Mouse (Mus musculus): ENCODE measurements around the gene Ptprt. TPM values are rescaled to one million over a fixed set of nuclear protein-coding genes. Genes with fewer than 3 reads are reported as not detected.
"Not testable (repeated sequence)": the region's sequence is repeated elsewhere in the genome, so short reads cannot be mapped to it uniquely, and the experiment has no call there.

The Ptprt gene
- polyA plus RNA-seq, 1 experiment from 2014 or later: 0.45 TPM

DNA sequence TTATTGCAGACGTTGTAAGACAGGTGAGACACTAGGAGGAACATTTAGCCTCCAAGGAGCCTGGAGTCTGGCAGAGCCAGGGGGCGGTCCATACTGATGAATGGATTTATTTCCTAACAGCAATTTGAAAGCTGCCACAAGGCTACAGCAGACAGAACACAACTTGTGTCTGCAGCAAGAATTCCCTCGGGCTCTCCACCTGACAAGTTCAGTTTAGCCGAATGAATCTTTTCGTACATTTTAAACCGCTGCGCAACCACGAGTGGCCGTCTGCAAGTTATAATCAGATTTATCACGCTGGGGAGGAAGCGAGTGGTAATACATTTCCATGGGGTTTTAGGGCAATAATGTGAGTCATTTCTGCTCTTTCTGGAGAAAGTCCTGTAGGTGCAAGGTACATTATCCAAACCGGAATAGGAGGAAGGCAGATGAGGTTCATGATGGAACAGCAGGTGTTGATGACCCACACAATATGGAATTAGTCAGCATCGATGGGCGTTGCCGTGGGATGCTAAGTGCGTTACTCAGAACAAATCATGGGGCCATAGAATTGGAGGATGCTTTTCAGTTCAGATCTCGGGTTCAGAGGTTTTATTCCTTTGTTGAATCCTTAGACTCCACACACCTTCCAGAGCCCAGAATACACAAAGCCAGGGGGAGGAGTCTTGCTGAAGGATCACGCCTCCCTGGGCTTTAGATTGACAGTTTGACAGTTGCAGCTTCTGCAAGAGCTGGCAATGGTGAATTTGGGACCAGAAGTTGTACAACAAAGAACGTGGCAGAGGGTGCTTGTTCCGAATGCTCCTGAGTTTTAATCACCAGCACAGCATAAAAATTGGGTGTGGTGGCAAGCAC lies 478.1 kb downstream of the Ptprt start:
- Histone ChIP-seq H3K4me2 (ENCODE audit: low read depth, low read length) (no peak overlapping the region), H3K27ac (ENCODE audit: low read length) (no peak overlapping the region), H3K27me3 (ENCODE audit: control insufficient read depth, insufficient read depth, low read length) (no peaks in the 10 kb centered on the region), H3K9ac (ENCODE audit: low read length) (no peak overlapping the region), H3K4me1 (ENCODE audit: control insufficient read depth, insufficient read depth, low read length) (no peaks in the 10 kb centered on the region), H3K36me3 (ENCODE audit: control insufficient read depth, insufficient read depth) (no peaks in the 10 kb centered on the region), H3K4me3 (ENCODE audit: low read length) (no peak overlapping the region), H3K9me3 (replicated peaks; ENCODE audit: control insufficient read depth, low read length) (no peaks in the 10 kb centered on the region)
- ATAC-seq (replicated peaks; ENCODE audit: extremely low read depth, insufficient read depth, low FRiP score): no peak
- 81% methylated on average over 20 of the region's 20 CpGs for WGBS

DNA sequence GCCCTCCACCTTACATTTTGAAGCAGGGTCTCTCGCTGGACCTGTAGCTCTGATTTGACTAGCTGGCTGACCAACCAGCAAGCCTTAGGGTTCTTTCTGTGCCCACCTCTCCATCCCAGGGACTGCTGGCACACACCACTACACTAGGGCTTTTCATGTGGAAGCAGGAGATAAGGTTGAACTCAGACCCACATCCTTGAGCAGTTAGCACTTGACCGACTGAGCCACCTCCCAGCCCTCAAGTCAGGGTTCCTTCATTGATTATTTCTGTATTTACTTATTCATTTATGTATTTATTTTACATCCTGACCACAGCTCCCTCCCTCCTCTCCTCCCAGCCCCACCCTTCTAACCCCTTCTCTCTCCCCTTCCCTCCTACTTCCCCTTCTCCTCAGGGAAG lies 479.1 kb downstream of the Ptprt start:
- no peak overlapping the region for H3K4me3 ChIP-seq (ENCODE audit: low read length)
- no peak overlapping the region for H3K4me2 ChIP-seq (ENCODE audit: low read depth, low read length)
- no peak overlapping the region for H3K9ac ChIP-seq (ENCODE audit: low read length)
- no peaks in the 10 kb centered on the region for H3K4me1 ChIP-seq (ENCODE audit: control insufficient read depth, insufficient read depth, low read length)
- H3K36me3 ChIP-seq (ENCODE audit: control insufficient read depth, insufficient read depth): no peaks in the 10 kb centered on the region
- 80% methylated on average over 2 of the region's 2 CpGs for WGBS
- ATAC-seq (replicated peaks; ENCODE audit: extremely low read depth, insufficient read depth, low FRiP score): no peak
- no peak overlapping the region for H3K27ac ChIP-seq (ENCODE audit: low read length)
- no peaks in the 10 kb centered on the region for H3K9me3 ChIP-seq (replicated peaks; ENCODE audit: control insufficient read depth, low read length)
- no peaks in the 10 kb centered on the region for H3K27me3 ChIP-seq (ENCODE audit: control insufficient read depth, insufficient read depth, low read length)

- Histone ChIP-seq H3K4me2 (ENCODE audit: low read depth, low read length) (no peak overlapping the region), H3K4me1 (ENCODE audit: control insufficient read depth, insufficient read depth, low read length) (no peaks in the 10 kb centered on the region), H3K36me3 (ENCODE audit: control insufficient read depth, insufficient read depth) (no peaks in the 10 kb centered on the region), H3K27me3 (ENCODE audit: control insufficient read depth, insufficient read depth, low read length) (no peaks in the 10 kb centered on the region), H3K4me3 (ENCODE audit: low read length) (no peak overlapping the region), H3K27ac (ENCODE audit: low read length) (no peak overlapping the region), H3K9ac (ENCODE audit: low read length) (no peak overlapping the region), H3K9me3 (replicated peaks; ENCODE audit: control insufficient read depth, low read length) (no peaks in the 10 kb centered on the region)
- ATAC-seq (replicated peaks; ENCODE audit: extremely low read depth, insufficient read depth, low FRiP score): no peak
- 68% methylated on average over 1 of the region's 1 CpGs for WGBS
These were observed 488.4 kb downstream of the Ptprt start for GRCm38 (mm10) chr2:162172529-162172928.

DNA sequence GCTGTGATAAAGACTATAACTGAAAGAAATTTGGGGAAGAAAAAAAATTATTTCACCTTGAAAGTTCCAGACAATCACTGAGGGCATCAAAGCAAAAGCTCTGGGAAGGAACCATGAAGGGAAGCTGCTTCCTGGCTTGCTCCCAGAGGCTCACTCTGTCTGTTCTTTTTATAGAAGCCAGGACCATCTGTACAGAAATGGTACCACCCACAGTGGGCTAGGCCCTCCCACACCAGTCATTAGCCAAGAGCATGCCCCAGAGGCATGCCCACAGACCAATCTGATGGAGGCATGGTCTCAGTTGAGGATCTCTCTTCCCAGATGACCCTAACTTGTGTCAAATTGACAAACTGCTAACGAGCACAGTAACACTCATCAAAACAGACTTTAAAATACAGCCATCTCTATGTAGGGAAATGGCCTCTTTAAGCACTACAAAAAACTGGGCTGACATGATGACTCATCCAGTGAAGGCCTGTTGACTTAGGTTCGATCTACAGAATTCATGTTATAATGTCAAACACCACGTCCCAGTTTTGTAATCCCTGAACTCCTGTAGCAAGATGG lies 519.0 kb downstream of the Ptprt start:
- H3K36me3 ChIP-seq (ENCODE audit: control insufficient read depth, insufficient read depth): no peaks in the 10 kb centered on the region
- no peak overlapping the region for H3K27ac ChIP-seq (ENCODE audit: low read length)
- no peaks in the 10 kb centered on the region for H3K4me1 ChIP-seq (ENCODE audit: control insufficient read depth, insufficient read depth, low read length)
- no peak overlapping the region for H3K9ac ChIP-seq (ENCODE audit: low read length)
- H3K4me3 ChIP-seq (ENCODE audit: low read length): no peak overlapping the region
- no peaks in the 10 kb centered on the region for H3K27me3 ChIP-seq (ENCODE audit: control insufficient read depth, insufficient read depth, low read length)
- H3K4me2 ChIP-seq (ENCODE audit: low read depth, low read length): no peak overlapping the region
- WGBS: 74% methylated on average over 3 of the region's 3 CpGs
- H3K9me3 ChIP-seq (replicated peaks; ENCODE audit: control insufficient read depth, low read length): no peaks in the 10 kb centered on the region
- no peak for ATAC-seq (replicated peaks; ENCODE audit: extremely low read depth, insufficient read depth, low FRiP score)

DNA sequence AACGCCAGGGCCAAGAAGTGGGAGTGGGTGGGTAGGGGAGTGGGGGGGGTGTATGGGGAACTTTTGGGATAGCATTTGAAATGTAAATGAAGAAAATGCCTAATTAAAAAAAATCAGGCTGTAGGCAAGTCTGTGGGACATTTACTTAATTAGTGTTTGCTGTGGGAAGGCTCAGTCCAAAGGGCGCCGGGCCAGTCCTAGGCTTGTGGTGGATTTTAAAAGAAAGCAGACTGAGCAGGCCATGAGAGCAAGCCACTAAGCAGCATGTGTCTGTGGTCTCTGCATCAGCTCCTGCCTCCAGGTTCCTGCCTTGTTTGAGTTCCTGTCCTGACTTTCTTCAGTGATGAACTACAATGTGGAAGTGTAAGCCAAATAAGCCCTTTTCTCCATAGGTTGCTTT lies 524.8 kb downstream of the Ptprt start:
- not testable (repeated sequence) for H3K9me3 ChIP-seq (replicated peaks; ENCODE audit: control insufficient read depth, low read length); H3K36me3 ChIP-seq (ENCODE audit: control insufficient read depth, insufficient read depth); H3K4me1 ChIP-seq (ENCODE audit: control insufficient read depth, insufficient read depth, low read length); H3K9ac ChIP-seq (ENCODE audit: low read length); H3K27ac ChIP-seq (ENCODE audit: low read length); H3K27me3 ChIP-seq (ENCODE audit: control insufficient read depth, insufficient read depth, low read length); ATAC-seq (replicated peaks; ENCODE audit: extremely low read depth, insufficient read depth, low FRiP score); H3K4me3 ChIP-seq (ENCODE audit: low read length); H3K4me2 ChIP-seq (ENCODE audit: low read depth, low read length)
- WGBS: 93% methylated on average over 3 of the region's 3 CpGs

DNA sequence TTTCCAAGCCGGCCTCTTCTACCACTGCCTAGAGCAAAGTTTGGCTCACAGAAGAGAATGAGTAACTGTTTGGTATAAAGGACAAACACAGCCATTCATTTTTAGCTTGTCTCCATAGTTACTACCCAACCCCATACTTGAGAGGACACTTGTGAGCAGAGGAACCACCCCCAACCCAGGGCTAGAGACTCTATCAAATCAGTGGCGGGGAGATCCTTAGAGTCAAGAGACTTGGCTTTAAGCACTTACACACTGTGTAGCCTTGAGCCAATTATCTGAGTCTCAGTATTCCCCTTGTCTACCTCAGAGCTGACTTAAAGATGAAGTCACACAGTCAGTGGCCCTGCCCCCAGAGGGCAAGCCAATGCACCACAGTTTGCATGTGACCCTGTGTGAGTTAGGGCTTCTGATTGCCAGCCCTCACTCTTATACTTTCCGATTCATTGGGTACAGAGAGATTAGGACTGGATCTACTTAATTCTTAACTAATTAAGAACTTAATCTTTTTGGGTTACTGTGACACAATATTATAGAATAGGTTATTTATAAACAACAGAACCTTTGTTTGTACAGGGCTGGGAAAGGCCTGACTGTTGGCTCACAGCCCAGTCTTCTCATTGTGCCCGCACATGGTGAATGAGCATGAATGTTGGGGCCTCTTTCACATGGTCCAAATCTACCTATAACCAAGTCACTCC lies 529.2 kb downstream of the Ptprt start:
- H3K27ac ChIP-seq (ENCODE audit: low read length): no peak overlapping the region
- H3K36me3 ChIP-seq (ENCODE audit: control insufficient read depth, insufficient read depth): no peaks in the 10 kb centered on the region
- no peak for ATAC-seq (replicated peaks; ENCODE audit: extremely low read depth, insufficient read depth, low FRiP score)
- H3K4me1 ChIP-seq (ENCODE audit: control insufficient read depth, insufficient read depth, low read length): no peaks in the 10 kb centered on the region
- H3K4me2 ChIP-seq (ENCODE audit: low read depth, low read length): no peak overlapping the region
- H3K27me3 ChIP-seq (ENCODE audit: control insufficient read depth, insufficient read depth, low read length): no peaks in the 10 kb centered on the region
- no peaks in the 10 kb centered on the region for H3K9me3 ChIP-seq (replicated peaks; ENCODE audit: control insufficient read depth, low read length)
- H3K9ac ChIP-seq (ENCODE audit: low read length): no peak overlapping the region
- no peak overlapping the region for H3K4me3 ChIP-seq (ENCODE audit: low read length)
- WGBS: 66% methylated on average over 4 of the region's 4 CpGs

DNA sequence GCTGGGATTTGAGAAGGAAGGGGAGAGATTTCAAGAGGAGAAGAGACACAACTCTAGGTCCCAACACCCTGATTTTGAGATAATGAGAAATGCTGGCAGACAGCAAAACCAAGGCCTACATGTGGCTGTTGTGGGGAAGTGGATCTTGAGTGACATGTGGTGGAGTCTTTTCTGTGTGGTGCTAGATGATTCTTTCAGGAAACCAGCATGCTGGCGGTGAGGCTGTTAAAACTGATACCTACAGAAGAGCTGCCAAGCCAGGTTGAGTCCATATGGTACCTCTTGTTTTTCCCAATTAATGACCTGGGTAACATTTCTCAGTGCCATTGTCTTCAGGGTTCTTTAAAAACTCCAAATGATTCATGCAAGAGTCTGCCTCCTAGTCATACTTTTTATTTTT lies 531.1 kb downstream of the Ptprt start:
- no peaks in the 10 kb centered on the region for H3K4me1 ChIP-seq (ENCODE audit: control insufficient read depth, insufficient read depth, low read length)
- H3K4me2 ChIP-seq (ENCODE audit: low read depth, low read length): no peak overlapping the region
- H3K4me3 ChIP-seq (ENCODE audit: low read length): no peak overlapping the region
- H3K27me3 ChIP-seq (ENCODE audit: control insufficient read depth, insufficient read depth, low read length): no peaks in the 10 kb centered on the region
- H3K27ac ChIP-seq (ENCODE audit: low read length): no peak overlapping the region
- no peak for ATAC-seq (replicated peaks; ENCODE audit: extremely low read depth, insufficient read depth, low FRiP score)
- H3K9me3 ChIP-seq (replicated peaks; ENCODE audit: control insufficient read depth, low read length): no peaks in the 10 kb centered on the region
- WGBS: 87% methylated on average over 1 of the region's 1 CpGs
- H3K36me3 ChIP-seq (ENCODE audit: control insufficient read depth, insufficient read depth): no peaks in the 10 kb centered on the region
- H3K9ac ChIP-seq (ENCODE audit: low read length): no peak overlapping the region

- H3K9me3 ChIP-seq (replicated peaks; ENCODE audit: control insufficient read depth, low read length): no peaks in the 10 kb centered on the region
- no peaks in the 10 kb centered on the region for H3K4me1 ChIP-seq (ENCODE audit: control insufficient read depth, insufficient read depth, low read length)
- H3K4me3 ChIP-seq (ENCODE audit: low read length): no peak overlapping the region
- no peak overlapping the region for H3K4me2 ChIP-seq (ENCODE audit: low read depth, low read length)
- ATAC-seq (replicated peaks; ENCODE audit: extremely low read depth, insufficient read depth, low FRiP score): no peak
- H3K36me3 ChIP-seq (ENCODE audit: control insufficient read depth, insufficient read depth): no peaks in the 10 kb centered on the region
- no peak overlapping the region for H3K27ac ChIP-seq (ENCODE audit: low read length)
- 62% methylated on average over 2 of the region's 2 CpGs for WGBS
- no peaks in the 10 kb centered on the region for H3K27me3 ChIP-seq (ENCODE audit: control insufficient read depth, insufficient read depth, low read length)
- no peak overlapping the region for H3K9ac ChIP-seq (ENCODE audit: low read length)
These were observed 542.9 kb downstream of the Ptprt start for GRCm38 (mm10) chr2:162118041-162118440.

DNA sequence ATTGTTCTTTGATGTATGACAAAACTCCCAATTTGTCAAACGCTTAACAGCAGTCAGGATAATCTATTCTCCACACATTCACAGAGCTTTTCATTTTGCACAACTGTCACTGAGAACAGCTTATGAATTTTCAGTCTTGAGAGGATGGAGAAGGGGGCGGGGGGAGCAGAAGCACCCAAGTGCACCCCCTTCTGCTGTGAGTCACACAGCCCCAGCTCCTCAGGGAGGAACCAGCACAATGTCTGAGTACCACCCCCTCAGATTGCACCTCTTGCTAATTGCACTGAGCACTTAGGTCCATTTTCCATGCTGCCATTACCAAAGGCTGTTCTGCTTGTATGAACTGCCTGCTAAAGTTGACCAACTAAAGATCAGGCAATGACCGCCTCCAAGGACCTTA lies 578.6 kb downstream of the Ptprt start:
- Histone ChIP-seq H3K27me3 (ENCODE audit: control insufficient read depth, insufficient read depth, low read length) (no peaks in the 10 kb centered on the region), H3K4me2 (ENCODE audit: low read depth, low read length) (no peak overlapping the region), H3K4me3 (ENCODE audit: low read length) (no peak overlapping the region), H3K36me3 (ENCODE audit: control insufficient read depth, insufficient read depth) (no peaks in the 10 kb centered on the region), H3K9ac (ENCODE audit: low read length) (no peak overlapping the region), H3K9me3 (replicated peaks; ENCODE audit: control insufficient read depth, low read length) (no peaks in the 10 kb centered on the region), H3K27ac (ENCODE audit: low read length) (no peak overlapping the region), H3K4me1 (ENCODE audit: control insufficient read depth, insufficient read depth, low read length) (no peaks in the 10 kb centered on the region)
- 80% methylated on average over 3 of the region's 3 CpGs for WGBS
- no peak for ATAC-seq (replicated peaks; ENCODE audit: extremely low read depth, insufficient read depth, low FRiP score)

Data from heart, embryonic 16.5 days (tissue).